Mouse (Mus musculus): ENCODE measurements at regions not wholly inside any gene's neighbourhood (a gene's known extent, or its start where the extent isn't known, plus 50 kb on each side); places are given as distances from the start of the nearest gene placed in this dataset.

GRCm38 (mm10) chr5:103374162-103374561, 50.8 kb upstream of the Ptpn13 start:
- no peak for DNase-seq

GRCm38 (mm10) chr5:103373089-103373488, 51.9 kb upstream of the Ptpn13 start:
- DNase-seq, result no peak

- no peak for DNase-seq
These were observed 54.5 kb upstream of the Ptpn13 start for GRCm38 (mm10) chr5:103370456-103370855.

- no peak for DNase-seq
These were observed 56.0 kb upstream of the Ptpn13 start for GRCm38 (mm10) chr5:103368993-103369392.

GRCm38 (mm10) chr5:103367201-103367671, 57.8 kb upstream of the Ptpn13 start:
- no peak for DNase-seq

GRCm38 (mm10) chr5:103365700-103366448, 59.1 kb upstream of the Ptpn13 start:
- no peak for DNase-seq

- DNase-seq, result no peak
These were observed 59.9 kb upstream of the Ptpn13 start for GRCm38 (mm10) chr5:103364791-103365699.

GRCm38 (mm10) chr5:103360775-103361247, 64.2 kb upstream of the Ptpn13 start:
- DNase-seq, result no peak

- no peak for DNase-seq
These were observed 64.6 kb upstream of the Ptpn13 start for GRCm38 (mm10) chr5:103360360-103360759.

- no peak for DNase-seq
These were observed 67.4 kb upstream of the Ptpn13 start for GRCm38 (mm10) chr5:103357558-103357957.

GRCm38 (mm10) chr5:103356500-103356899, 68.5 kb upstream of the Ptpn13 start:
- no peak for DNase-seq

- peak; percentile 14 for DNase-seq
These were observed 69.4 kb upstream of the Ptpn13 start for GRCm38 (mm10) chr5:103355372-103356300.

GRCm38 (mm10) chr5:103343869-103344268, 81.1 kb upstream of the Ptpn13 start:
- DNase-seq, result no peak

- DNase-seq, result peak; percentile 28
These were observed 83.5 kb upstream of the Ptpn13 start for GRCm38 (mm10) chr5:103341456-103341855.

- no peak for DNase-seq
These were observed 84.4 kb upstream of the Ptpn13 start for GRCm38 (mm10) chr5:103340626-103341025.

- DNase-seq, result no peak
These were observed 88.1 kb upstream of the Ptpn13 start for GRCm38 (mm10) chr5:103336689-103337490.

GRCm38 (mm10) chr5:103335916-103336688, 88.9 kb upstream of the Ptpn13 start:
- DNase-seq, result no peak

GRCm38 (mm10) chr5:103326412-103326811, 98.6 kb upstream of the Ptpn13 start:
- DNase-seq, result no peak

- DNase-seq, result no peak
These were observed 104.7 kb upstream of the Ptpn13 start for GRCm38 (mm10) chr5:103320341-103320740.

- DNase-seq, result no peak
These were observed 98.8 kb upstream of the Mapk10 start for GRCm38 (mm10) chr5:103309806-103310525.
